Mouse (Mus musculus) kidney, embryonic 16.5 days (tissue): Measurements from ENCODE around the gene Rhobtb1. TPM values are rescaled to one million over a fixed set of nuclear protein-coding genes. Genes with fewer than 3 reads are reported as not detected.

ENCODE experiments used
- polyA plus RNA-seq: library from polyadenylated mRNA; unstranded; fragments of >200 nt; fragmentation: Nextera tagmentation; extraction: Ambion mirVana; gene quantifications from 2 replicates; pipeline ENCODE4 v1.2.1, GENCODE M21; 2015

Gene Rhobtb1
- polyA plus RNA-seq, 1 experiment from 2014 or later: 22.2 TPM

Other genes with a start within 250 kb of the Rhobtb1 start
- 2.2 and 2.3 TPM in 2 replicates for gene A930033H14Rik, start 61.7 kb downstream of the Rhobtb1 start, polyA plus RNA-seq
- 466 and 531 TPM in 2 replicates for gene Cdk1, start 201.5 kb downstream of the Rhobtb1 start, polyA plus RNA-seq
- gene Ank3, start 247.3 kb downstream of the Rhobtb1 start, polyA plus RNA-seq: 47.6 and 53.8 TPM in 2 replicates